Mouse (Mus musculus) hindbrain, embryonic 16.5 days (tissue): Measurements from ENCODE around the gene Larp1. TPM values are rescaled to one million over a fixed set of nuclear protein-coding genes. Genes with fewer than 3 reads are reported as not detected.
A peak's percentile ranks its signal among the peaks of the same experiment; 100 is the strongest.

Experiments
- ATAC-seq: fragments of 200-750 bp; cut with Nextera tagmentation; 2 replicates; pipeline ENCODE4 v1.8.0; 2017; ENCODE audit warnings: moderate TSS enrichment, moderate library complexity
- H3K27ac ChIP-seq: fragments of 300-500 bp; sonication (generic); 2 replicates; pipeline ENCODE4 v1.5.1; 2014; ENCODE audit warnings: low read depth, mild to moderate bottlenecking, control low read depth, low read length, moderate library complexity
- H3K27me3 ChIP-seq: fragments of 300-500 bp; sonication (generic); replicated peaks from 2 replicates; pipeline ENCODE4 v1.6.1; 2014; ENCODE audit warnings: low read length; ENCODE audit not compliant: control insufficient read depth, insufficient read depth
- H3K36me3 ChIP-seq: fragments of 300-500 bp; sonication (generic); 2 replicates; pipeline ENCODE4 v1.6.1; 2014; ENCODE audit warnings: mild to moderate bottlenecking, low read length, moderate library complexity, mixed read lengths; ENCODE audit not compliant: control insufficient read depth, insufficient read depth
- H3K4me1 ChIP-seq: fragments of 300-500 bp; sonication (generic); 2 replicates; pipeline ENCODE4 v1.6.1; 2014; ENCODE audit warnings: low read depth, low read length; ENCODE audit not compliant: control insufficient read depth, insufficient read depth
- H3K4me2 ChIP-seq: fragments of 300-500 bp; sonication (generic); 2 replicates; pipeline ENCODE4 v1.6.1; 2014; ENCODE audit warnings: mild to moderate bottlenecking, low read length, control low read depth, moderate library complexity
- H3K4me3 ChIP-seq: fragments of 300-500 bp; sonication (generic); 2 replicates; pipeline ENCODE4 v1.5.1; 2014; ENCODE audit warnings: mild to moderate bottlenecking, low read length, control low read depth, moderate library complexity
- H3K9ac ChIP-seq: fragments of 300-500 bp; sonication (generic); 2 replicates; pipeline ENCODE4 v1.6.1; 2014; ENCODE audit warnings: low read depth, mild to moderate bottlenecking, control low read depth, low read length, moderate library complexity
- H3K9me3 ChIP-seq: fragments of 300-500 bp; sonication (generic); 2 replicates; pipeline ENCODE4 v1.6.1; 2014; ENCODE audit warnings: mild to moderate bottlenecking, low read length, moderate library complexity; ENCODE audit not compliant: control insufficient read depth
- WGBS: fragments of 180-500 bp; shearing (Covaris S2); extraction: QIAGEN DNeasy Blood & Tissue Kit; methylation state at CpG from one replicate; pipeline ENCODE4 v1.1.7; 2014; 5-methylcytosine and 5-hydroxymethylcytosine counted together
- polyA plus RNA-seq: library from polyadenylated mRNA; unstranded; fragments of >200 nt; fragmentation: Nextera tagmentation; extraction: Ambion mirVana; gene quantifications from 2 replicates; pipeline ENCODE4 v1.2.1, GENCODE M21; 2015

Gene Larp1
- polyA plus RNA-seq, 1 experiment from 2014 or later, result 17.3 TPM

DNA sequence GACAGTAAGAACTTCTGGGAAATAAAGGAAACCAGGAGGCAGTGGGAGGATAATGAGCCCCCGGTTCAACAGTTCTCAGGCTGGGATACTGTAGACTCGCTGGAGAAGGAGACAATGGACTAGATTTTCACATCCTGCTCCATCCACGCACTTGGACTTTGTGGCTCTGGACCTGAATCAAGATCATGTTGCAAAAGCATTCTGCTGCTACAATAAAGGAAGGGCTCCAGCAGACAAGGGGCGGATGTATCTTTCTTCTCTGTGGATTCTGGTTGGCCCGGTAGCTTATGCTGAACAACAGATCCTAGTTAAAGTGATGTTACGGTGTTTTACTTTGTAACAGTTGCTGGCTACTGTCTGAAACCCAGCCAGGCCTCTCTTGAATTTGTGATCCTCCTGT, 22.4 kb upstream of the Larp1 start:
- no peak for ATAC-seq
- no peaks in the 10 kb centered on the region for H3K27me3 ChIP-seq
- no peak overlapping the region for H3K27ac ChIP-seq
- H3K9ac ChIP-seq, result no peak overlapping the region
- WGBS, result 91% methylated on average over 6 of the region's 6 CpGs
- no peak overlapping the region for H3K4me2 ChIP-seq
- no peaks in the 10 kb centered on the region for H3K36me3 ChIP-seq
- H3K4me1 ChIP-seq, result no peaks in the 10 kb centered on the region
- no peak overlapping the region for H3K4me3 ChIP-seq
- H3K9me3 ChIP-seq, result no peaks in the 10 kb centered on the region

GRCm38 (mm10) chr11:57986861-57987260, 22.0 kb upstream of the Larp1 start:
- Histone ChIP-seq H3K4me3 (no peak overlapping the region), H3K4me1 (no peaks in the 10 kb centered on the region), H3K27ac (no peak overlapping the region), H3K36me3 (no peaks in the 10 kb centered on the region), H3K27me3 (no peaks in the 10 kb centered on the region), H3K9me3 (no peaks in the 10 kb centered on the region), H3K9ac (no peak overlapping the region), H3K4me2 (no peak overlapping the region)
- ATAC-seq, result no peak
- WGBS, result 92% methylated on average over 7 of the region's 7 CpGs

- no peak overlapping the region for H3K4me2 ChIP-seq
- no peak overlapping the region for H3K4me3 ChIP-seq
- H3K9me3 ChIP-seq, result no peaks in the 10 kb centered on the region
- WGBS, result 90% methylated on average over 7 of the region's 7 CpGs
- ATAC-seq, result no peak
- H3K27ac ChIP-seq, result no peak overlapping the region
- no peaks in the 10 kb centered on the region for H3K27me3 ChIP-seq
- no peaks in the 10 kb centered on the region for H3K4me1 ChIP-seq
- no peaks in the 10 kb centered on the region for H3K36me3 ChIP-seq
- no peak overlapping the region for H3K9ac ChIP-seq
Observed at GRCm38 (mm10) chr11:57998168-57998567, 10.7 kb upstream of the Larp1 start.

DNA sequence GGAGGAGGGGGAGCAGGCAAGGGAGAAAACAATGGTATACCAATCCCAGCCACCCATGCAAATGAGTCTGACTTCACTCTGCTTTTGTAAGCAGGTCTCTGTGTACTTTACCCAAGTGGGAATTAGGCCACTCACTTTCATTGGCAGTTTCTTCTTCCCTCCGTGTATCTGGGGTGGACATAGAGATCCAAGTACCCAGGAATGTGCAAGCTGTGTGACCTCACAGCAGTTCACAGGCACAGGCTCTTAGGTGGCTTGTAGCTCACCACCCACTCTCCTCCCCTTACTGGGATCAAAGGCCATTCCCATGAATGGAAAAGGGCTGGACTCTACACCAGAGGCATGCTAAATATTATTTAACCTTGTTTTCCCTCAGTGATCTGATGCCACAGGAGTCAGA, 10.0 kb upstream of the Larp1 start:
- H3K4me3 ChIP-seq, result no peak overlapping the region

DNA sequence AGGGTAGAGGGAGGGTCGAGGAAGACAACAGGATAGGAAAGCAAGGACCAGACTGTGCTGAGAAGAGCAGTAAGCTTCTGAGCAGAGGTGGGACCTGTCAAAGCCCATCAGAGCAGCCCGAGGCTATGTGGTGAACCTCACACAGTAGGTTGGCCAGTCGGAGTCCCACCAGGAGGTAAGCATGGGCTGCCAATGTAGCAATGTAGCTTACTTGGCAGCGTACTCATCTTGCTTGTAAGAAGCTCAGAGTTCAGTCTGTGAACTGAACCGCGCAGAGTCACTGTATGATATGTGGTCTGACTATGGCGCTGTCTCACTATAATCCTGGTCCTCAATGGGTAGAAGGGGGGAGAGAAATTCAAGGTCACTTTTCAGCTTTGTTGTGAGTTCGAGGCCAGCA, 5.7 kb upstream of the Larp1 start:
- no peaks in the 10 kb centered on the region for H3K27me3 ChIP-seq
- WGBS, result 85% methylated on average over 8 of the region's 8 CpGs

More for the DNA sequence above, 10.0 kb upstream of the Larp1 start:
- Histone ChIP-seq H3K4me1 (no peaks in the 10 kb centered on the region), H3K27me3 (no peaks in the 10 kb centered on the region), H3K9ac (no peak overlapping the region), H3K36me3 (no peaks in the 10 kb centered on the region), H3K27ac (no peak overlapping the region), H3K9me3 (no peaks in the 10 kb centered on the region), H3K4me2 (no peak overlapping the region)
- 0% methylated on average over 1 of the region's 1 CpGs for WGBS
- ATAC-seq, result no peak

GRCm38 (mm10) chr11:58003734-58004133, 5.1 kb upstream of the Larp1 start:
- WGBS, result 71% methylated on average over 6 of the region's 6 CpGs
- ATAC-seq, result no peak
- no peak overlapping the region for H3K27ac ChIP-seq
- peaks cover 6% of the 10 kb centered on the region for H3K4me1 ChIP-seq
- no peaks in the 10 kb centered on the region for H3K36me3 ChIP-seq
- no peaks in the 10 kb centered on the region for H3K27me3 ChIP-seq
- H3K4me2 ChIP-seq, result no peak overlapping the region
- no peak overlapping the region for H3K9ac ChIP-seq
- H3K4me3 ChIP-seq, result no peak overlapping the region
- H3K9me3 ChIP-seq, result no peaks in the 10 kb centered on the region

More for the DNA sequence above, 5.7 kb upstream of the Larp1 start:
- Histone ChIP-seq H3K4me1 (peaks cover 3% of the 10 kb centered on the region), H3K4me2 (no peak overlapping the region), H3K9me3 (no peaks in the 10 kb centered on the region), H3K36me3 (no peaks in the 10 kb centered on the region), H3K27ac (no peak overlapping the region), H3K9ac (no peak overlapping the region), H3K4me3 (no peak overlapping the region)
- no peak for ATAC-seq

- Histone ChIP-seq H3K4me2 (no peak overlapping the region), H3K4me3 (no peak overlapping the region), H3K9me3 (no peaks in the 10 kb centered on the region), H3K36me3 (no peaks in the 10 kb centered on the region), H3K27ac (no peak overlapping the region), H3K27me3 (no peaks in the 10 kb centered on the region), H3K9ac (no peak overlapping the region), H3K4me1 (peaks cover 6% of the 10 kb centered on the region)
- ATAC-seq, result no peak
Observed at GRCm38 (mm10) chr11:58005110-58005509, 3.8 kb upstream of the Larp1 start.

DNA sequence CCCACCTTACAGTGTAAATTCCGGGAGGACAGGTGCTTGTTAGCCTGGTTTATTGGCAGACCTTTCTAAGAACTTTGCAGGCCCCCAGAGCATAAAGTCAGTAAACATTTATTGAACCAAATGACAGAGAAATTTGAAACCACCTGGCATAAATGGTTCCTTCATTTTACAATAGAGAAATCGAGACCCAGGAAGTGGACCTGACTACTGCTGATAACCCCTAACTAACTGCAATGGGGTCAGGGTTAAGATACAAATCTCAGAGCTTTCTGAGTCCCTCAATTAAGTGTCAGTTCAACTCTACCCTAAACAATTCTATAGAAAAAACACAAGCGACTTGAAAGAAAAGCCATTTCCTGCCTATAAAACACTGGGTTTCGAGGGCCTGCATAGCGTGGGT, 851 bp upstream of the Larp1 start:
- Histone ChIP-seq H3K9me3 (no peaks in the 10 kb centered on the region), H3K27me3 (no peaks in the 10 kb centered on the region), H3K4me2 (peak overlapping the region; percentile 89), H3K4me1 (peaks cover 25% of the 10 kb centered on the region), H3K9ac (peak overlapping the region; percentile 81), H3K27ac (peak overlapping the region; percentile 79; the same call in 1 of the 2 replicates), H3K4me3 (peak overlapping the region; percentile 98), H3K36me3 (no peaks in the 10 kb centered on the region)
- WGBS, result 21% methylated on average over 5 of the region's 5 CpGs
- ATAC-seq, result no peak

- H3K9me3 ChIP-seq, result no peaks in the 10 kb centered on the region
- H3K36me3 ChIP-seq, result no peaks in the 10 kb centered on the region
- peak overlapping the region; percentile 91 for H3K27ac ChIP-seq
- H3K27me3 ChIP-seq, result no peaks in the 10 kb centered on the region
- H3K9ac ChIP-seq, result peak overlapping the region; percentile 88
- under 1% methylated on average over 45 of the region's 74 CpGs for WGBS
- H3K4me3 ChIP-seq, result peak overlapping the region; percentile 98
- peaks cover 25% of the 10 kb centered on the region for H3K4me1 ChIP-seq
- H3K4me2 ChIP-seq, result peak overlapping the region; percentile 89
- ATAC-seq, result peak; percentile 93
Observed at GRCm38 (mm10) chr11:58008437-58009050, 320 bp upstream of the Larp1 start.
